19 mouse cellular contexts compared by ENCODE assay signal in the genomic region with DNA sequence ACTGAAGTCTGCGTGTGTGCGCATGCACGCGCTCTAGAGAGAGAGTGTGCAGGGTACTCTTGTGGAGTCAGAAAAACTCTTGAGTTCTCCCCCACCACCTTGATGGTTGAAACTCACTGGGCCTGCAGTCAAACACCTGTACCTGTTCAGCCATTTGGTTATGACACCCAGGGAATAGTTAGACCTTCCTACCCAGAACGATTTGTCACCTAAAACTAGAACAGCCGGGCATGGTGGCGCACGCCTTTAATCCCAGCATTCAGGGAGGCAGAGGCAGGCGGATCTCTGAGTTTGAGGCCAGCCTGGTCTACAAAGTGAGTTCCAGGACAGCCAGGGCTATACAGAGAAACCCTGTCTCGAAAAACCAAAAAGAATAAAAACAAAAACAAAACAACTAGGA. TPM values are rescaled to one million over a fixed set of nuclear protein-coding genes. Genes with fewer than 3 reads are reported as not detected.
A peak's percentile ranks its signal among the peaks of the same experiment; 100 is the strongest.
DNase-seq lines count a peak whose midpoint lies in the region; ATAC-seq and TF ChIP-seq lines count a peak whose summit lies in the region.
"Not testable (repeated sequence)": the region's sequence is repeated elsewhere in the genome, so short reads cannot be mapped to it uniquely, and the experiment has no call there.
"Had no signal": no experiment of that assay in that cellular context is flagged by ENCODE, and none has a peak within 500 bp of the region (broad histone marks: within the 10 kb centered on the region; RNA-seq: fewer than 3 reads in every experiment).

No protein-coding gene starts in this region.

- H3K9me3 ChIP-seq in CH12.LX (replicated peaks; ENCODE audit: low read length); embryonic facial prominence, embryonic 13.5 days; forebrain, embryonic 15.5 days; hindbrain, embryonic 13.5 days; limb, embryonic 12.5 days; midbrain, embryonic 10.5 days (replicated peaks); midbrain, embryonic 16.5 days (replicated peaks; ENCODE audit: control insufficient read depth, low read length, poor library complexity, severe bottlenecking); stomach, embryonic 14.5 days (ENCODE audit: control insufficient read depth, low read depth, low read length): not testable (repeated sequence)

- in situ Hi-C loops in CH12.LX (cut with MboI; ENCODE audit: low pct_ligation_motif_present, low pct_unique_long_range_greater_than_20kb, low sequenced_read_pairs), result loop anchor here (25.0 kb wide), 1 partner anchor 1026 kb away; no protein-coding TSS in a partner anchor

- dilution Hi-C loops in CH12.LX (cut with MboI; ENCODE audit: extremely low pct_ligation_motif_present, extremely low pct_unique_long_range_greater_than_20kb, low sequenced_read_pairs), result not testable (repeated sequence)

- peaks cover 29 to 53% of the 10 kb centered on the region in 2 experiments for H3K36me3 ChIP-seq in CH12.LX (replicated peaks in 1 of 2; ENCODE audit: control insufficient read depth in 1 of 2, insufficient read depth in 1 of 2, low read length in 1 of 2)
- peaks cover 51% of the 10 kb centered on the region for H3K36me3 ChIP-seq in embryonic facial prominence, embryonic 13.5 days
- H3K36me3 ChIP-seq in forebrain, embryonic 15.5 days, result peaks cover 44% of the 10 kb centered on the region
- H3K36me3 ChIP-seq in hindbrain, embryonic 13.5 days, result peaks cover 50% of the 10 kb centered on the region
- peaks cover 55% of the 10 kb centered on the region for H3K36me3 ChIP-seq in limb, embryonic 12.5 days
- H3K36me3 ChIP-seq in midbrain, embryonic 10.5 days, result peaks cover 60% of the 10 kb centered on the region
- peaks cover 20% of the 10 kb centered on the region for H3K36me3 ChIP-seq in midbrain, embryonic 16.5 days (ENCODE audit: control insufficient read depth, insufficient read depth, low read length)
- peaks cover 39% of the 10 kb centered on the region for H3K36me3 ChIP-seq in stomach, embryonic 14.5 days (ENCODE audit: control insufficient read depth, insufficient read depth, low read length)

- not testable (repeated sequence) for H3K4me3 ChIP-seq in CH12.LX (replicated peaks in 1 of 3; ENCODE audit: low read depth in 2 of 3, low read length in 2 of 3, poor library complexity in 1 of 3); embryonic facial prominence, embryonic 13.5 days; forebrain, embryonic 15.5 days; limb, embryonic 12.5 days (replicated peaks); midbrain, embryonic 16.5 days (ENCODE audit: low read depth, low read length); stomach, embryonic 14.5 days (ENCODE audit: low read depth, low read length)
- H3K4me3 ChIP-seq in hindbrain, embryonic 13.5 days, result peak overlapping the region; percentile 74
- H3K4me3 ChIP-seq in midbrain, embryonic 10.5 days, result peak overlapping the region; percentile 61; the same call in 1 of the 2 replicates

- not testable (repeated sequence) for H3K27me3 ChIP-seq in CH12.LX (replicated peaks); embryonic facial prominence, embryonic 13.5 days; forebrain, embryonic 15.5 days; hindbrain, embryonic 13.5 days; limb, embryonic 12.5 days; midbrain, embryonic 10.5 days (ENCODE audit: low read depth, poor library complexity, severe bottlenecking); midbrain, embryonic 16.5 days (ENCODE audit: control insufficient read depth, insufficient read depth, low read depth, low read length); stomach, embryonic 14.5 days (ENCODE audit: control insufficient read depth, insufficient read depth, low read length)

- WGBS in embryonic facial prominence, embryonic 13.5 days, result 97% methylated on average over 10 of the region's 10 CpGs
- 97% methylated on average over 10 of the region's 10 CpGs for WGBS in forebrain, embryonic 15.5 days
- WGBS in hindbrain, embryonic 13.5 days, result 97% methylated on average over 10 of the region's 10 CpGs
- WGBS in limb, embryonic 12.5 days, result 97% methylated on average over 10 of the region's 10 CpGs
- 98% methylated on average over 10 of the region's 10 CpGs for WGBS in midbrain, embryonic 10.5 days
- 97% methylated on average over 10 of the region's 10 CpGs for WGBS in midbrain, embryonic 16.5 days
- 95% methylated on average over 10 of the region's 10 CpGs for WGBS in stomach, embryonic 14.5 days

- H3K4me1 ChIP-seq in CH12.LX (ENCODE audit: control insufficient read depth in 1 of 2, insufficient read depth in 2 of 2), result peaks cover 9 to 42% of the 10 kb centered on the region in 2 experiments
- peaks cover 31% of the 10 kb centered on the region for H3K4me1 ChIP-seq in embryonic facial prominence, embryonic 13.5 days
- peaks cover 23% of the 10 kb centered on the region for H3K4me1 ChIP-seq in forebrain, embryonic 15.5 days
- H3K4me1 ChIP-seq in hindbrain, embryonic 13.5 days (replicated peaks), result peaks cover 42% of the 10 kb centered on the region
- H3K4me1 ChIP-seq in limb, embryonic 12.5 days (replicated peaks), result peaks cover 32% of the 10 kb centered on the region
- peaks cover 45% of the 10 kb centered on the region for H3K4me1 ChIP-seq in midbrain, embryonic 10.5 days
- not testable (repeated sequence) for H3K4me1 ChIP-seq in midbrain, embryonic 16.5 days (ENCODE audit: control insufficient read depth, insufficient read depth, low read length)
- peaks cover 15% of the 10 kb centered on the region for H3K4me1 ChIP-seq in stomach, embryonic 14.5 days (ENCODE audit: control insufficient read depth, insufficient read depth, low read length)

- H3K27ac ChIP-seq in CH12.LX (ENCODE audit: insufficient read depth, low read depth), result not testable (repeated sequence)
- peak overlapping the region; percentile 99; the same call in 1 of the 2 replicates for H3K27ac ChIP-seq in embryonic facial prominence, embryonic 13.5 days
- H3K27ac ChIP-seq in forebrain, embryonic 15.5 days (replicated peaks), result peak overlapping the region; percentile 98; the same call in 1 of the 2 replicates
- H3K27ac ChIP-seq in hindbrain, embryonic 13.5 days, result peak overlapping the region; percentile 99; the same call in 1 of the 2 replicates
- H3K27ac ChIP-seq in limb, embryonic 12.5 days, result 0 out of 2 replicates have a peak overlapping the region, but pooled peaks have one; percentile 98
- peak overlapping the region; percentile 98; the same call in 1 of the 2 replicates for H3K27ac ChIP-seq in midbrain, embryonic 10.5 days (replicated peaks)
- peak overlapping the region; percentile 0; the same call in 1 of the 2 replicates for H3K27ac ChIP-seq in midbrain, embryonic 16.5 days (ENCODE audit: low read length)
- H3K27ac ChIP-seq in stomach, embryonic 14.5 days (ENCODE audit: low read length), result 0 out of 2 replicates have a peak overlapping the region, but pooled peaks have one; percentile 21

- peaks cover 19% of the 10 kb centered on the region for H3K79me2 ChIP-seq in CH12.LX (replicated peaks; ENCODE audit: control insufficient read depth, extremely low read depth, insufficient read depth, poor library complexity, severe bottlenecking)

- TF ChIP-seq POLR2A in CH12.LX (IDR thresholded peaks at IDR 0.05; ENCODE audit: low read depth, low read length), result not testable (repeated sequence)

- H3K4me2 ChIP-seq in CH12.LX (ENCODE audit: insufficient read depth, low read depth, poor library complexity, severe bottlenecking); embryonic facial prominence, embryonic 13.5 days; limb, embryonic 12.5 days; stomach, embryonic 14.5 days (replicated peaks; ENCODE audit: low read depth, low read length): not testable (repeated sequence)
- peak overlapping the region; percentile 71; the same call in 1 of the 2 replicates for H3K4me2 ChIP-seq in forebrain, embryonic 15.5 days (replicated peaks)
- peak overlapping the region; percentile 81 for H3K4me2 ChIP-seq in hindbrain, embryonic 13.5 days
- peak overlapping the region; percentile 87 for H3K4me2 ChIP-seq in midbrain, embryonic 16.5 days (ENCODE audit: low read length)

- H3K9ac ChIP-seq in CH12.LX (ENCODE audit: insufficient read depth, low read depth); embryonic facial prominence, embryonic 13.5 days; forebrain, embryonic 15.5 days (replicated peaks); hindbrain, embryonic 13.5 days; limb, embryonic 12.5 days (replicated peaks); midbrain, embryonic 16.5 days (ENCODE audit: low read depth, low read length); stomach, embryonic 14.5 days (replicated peaks; ENCODE audit: low read depth, low read length): not testable (repeated sequence)

- TF ChIP-seq EP300 in CH12.LX (IDR thresholded peaks at IDR 0.05; ENCODE audit: low read length), result not testable (repeated sequence)

- TF ChIP-seq CTCF in CH12.LX (conservative IDR thresholded peaks at IDR 0.05 in 1 of 2, IDR thresholded peaks at IDR 0.05 in 1 of 2; ENCODE audit: low read depth in 2 of 2, low read length in 2 of 2), result not testable (repeated sequence)

- not testable (repeated sequence) for DNase-seq in CH12.LX (ENCODE audit: extremely low read depth); midbrain, embryonic 10.5 days (ENCODE audit: low spot score)

- TF ChIP-seq RAD21 in CH12.LX (IDR thresholded peaks at IDR 0.05; ENCODE audit: low read depth, low read length), result not testable (repeated sequence)

- not testable (repeated sequence) for ATAC-seq in embryonic facial prominence, embryonic 13.5 days (ENCODE audit: insufficient number of reproducible peaks, insufficient read depth, low FRiP score, low TSS enrichment, low read depth); forebrain, embryonic 15.5 days (replicated peaks); hindbrain, embryonic 13.5 days (ENCODE audit: low FRiP score); limb, embryonic 12.5 days (ENCODE audit: insufficient number of reproducible peaks, insufficient read depth, low FRiP score, low TSS enrichment, low read depth); midbrain, embryonic 16.5 days; stomach, embryonic 14.5 days (ENCODE audit: insufficient number of reproducible peaks, insufficient read depth, low FRiP score, low read depth)

RNA-seq across cellular contexts. Expression of a gene that starts 0.9 kb away (rescaled TPM):
- total RNA-seq in CH12.LX (2012; rRNA removed) (91.0 and 117 TPM in 2 replicates), CH12.LX (2014; rRNA removed) (27.9 and 30.9 TPM in 2 replicates)
- polyA plus RNA-seq in CH12.LX (2012; ENCODE audit: insufficient read length, low read depth), result 46.7 and 51.6 TPM in 2 replicates
- 52.6 and 53.3 TPM in 2 replicates for polyA plus RNA-seq in embryonic facial prominence, embryonic 13.5 days (2015; fragmentation: Nextera tagmentation; extraction: Ambion mirVana)
- 80.7 and 85.2 TPM in 2 replicates for polyA plus RNA-seq in forebrain, embryonic 15.5 days (2015; fragmentation: Nextera tagmentation; extraction: Ambion mirVana)
- polyA plus RNA-seq in hindbrain, embryonic 13.5 days (2015; fragmentation: Nextera tagmentation; extraction: Ambion mirVana), result 82.9 and 84.0 TPM in 2 replicates
- polyA plus RNA-seq in limb, embryonic 12.5 days (2016; fragmentation: Nextera tagmentation; extraction: Ambion mirVana), result 43.1 and 43.2 TPM in 2 replicates
- 55.2 and 63.4 TPM in 2 replicates for polyA plus RNA-seq in midbrain, embryonic 10.5 days (2016; fragmentation: Nextera tagmentation; extraction: Ambion mirVana)
- polyA plus RNA-seq in midbrain, embryonic 16.5 days (2015; fragmentation: Nextera tagmentation; extraction: Ambion mirVana), result 101 and 105 TPM in 2 replicates
- 42.5 and 43.0 TPM in 2 replicates for polyA plus RNA-seq in stomach, embryonic 14.5 days (2014; fragmentation: Nextera tagmentation; extraction: Ambion mirVana)

RNA-seq across cellular contexts. Expression of a gene that starts 2.7 kb away (rescaled TPM):
- total RNA-seq in CH12.LX (2012; rRNA removed), result 3.1 and 6.1 TPM in 2 replicates
- 0.55 and 0.56 TPM in 2 replicates for total RNA-seq in CH12.LX (2014; rRNA removed)
- polyA plus RNA-seq in CH12.LX (2012; ENCODE audit: insufficient read length, low read depth), result 8.1 and 10.3 TPM in 2 replicates
- 10.4 and 10.6 TPM in 2 replicates for polyA plus RNA-seq in embryonic facial prominence, embryonic 13.5 days (2015; fragmentation: Nextera tagmentation; extraction: Ambion mirVana)
- polyA plus RNA-seq in forebrain, embryonic 15.5 days (2015; fragmentation: Nextera tagmentation; extraction: Ambion mirVana), result 272 and 281 TPM in 2 replicates
- polyA plus RNA-seq in hindbrain, embryonic 13.5 days (2015; fragmentation: Nextera tagmentation; extraction: Ambion mirVana), result 346 and 374 TPM in 2 replicates
- polyA plus RNA-seq in limb, embryonic 12.5 days (2016; fragmentation: Nextera tagmentation; extraction: Ambion mirVana), result 10.7 and 12.0 TPM in 2 replicates
- 60.0 and 104 TPM in 2 replicates for polyA plus RNA-seq in midbrain, embryonic 10.5 days (2016; fragmentation: Nextera tagmentation; extraction: Ambion mirVana)
- polyA plus RNA-seq in midbrain, embryonic 16.5 days (2015; fragmentation: Nextera tagmentation; extraction: Ambion mirVana), result 477 and 539 TPM in 2 replicates
- polyA plus RNA-seq in stomach, embryonic 14.5 days (2014; fragmentation: Nextera tagmentation; extraction: Ambion mirVana), result 13.9 and 17.8 TPM in 2 replicates
- total RNA-seq: gastrocnemius, adult 18-20 months had no signal

RNA-seq across cellular contexts. Expression of a gene that starts 6.8 kb away (rescaled TPM):
- total RNA-seq in CH12.LX (2012; rRNA removed), result 0.25 and 0.67 TPM in 2 replicates
- 2.1 and 5.1 TPM in 2 replicates for total RNA-seq in CH12.LX (2014; rRNA removed)
- polyA plus RNA-seq in CH12.LX (2012; ENCODE audit: insufficient read length, low read depth), result 63.9 and 77.4 TPM in 2 replicates
- polyA plus RNA-seq in embryonic facial prominence, embryonic 13.5 days (2015; fragmentation: Nextera tagmentation; extraction: Ambion mirVana), result not detected in 2 replicates
- polyA plus RNA-seq in forebrain, embryonic 15.5 days (2015; fragmentation: Nextera tagmentation; extraction: Ambion mirVana), result not detected in 2 replicates
- not detected in 2 replicates for polyA plus RNA-seq in hindbrain, embryonic 13.5 days (2015; fragmentation: Nextera tagmentation; extraction: Ambion mirVana)
- not detected in 2 replicates for polyA plus RNA-seq in limb, embryonic 12.5 days (2016; fragmentation: Nextera tagmentation; extraction: Ambion mirVana)
- not detected in 2 replicates for polyA plus RNA-seq in midbrain, embryonic 10.5 days (2016; fragmentation: Nextera tagmentation; extraction: Ambion mirVana)
- not detected in 2 replicates for polyA plus RNA-seq in midbrain, embryonic 16.5 days (2015; fragmentation: Nextera tagmentation; extraction: Ambion mirVana)
- not detected in 2 replicates for polyA plus RNA-seq in stomach, embryonic 14.5 days (2014; fragmentation: Nextera tagmentation; extraction: Ambion mirVana)
- total RNA-seq: adrenal gland, postnatal 14 days; heart, postnatal 4 days; left cerebral cortex, postnatal 25 days had no signal
- polyA plus RNA-seq: CD4-positive, CD25-positive, alpha-beta regulatory T cell, adult 4 months; cerebellum, adult 2 months; embryonic facial prominence, embryonic 12.5 days; heart, embryonic 16.5 days; intestine, postnatal 0 days; kidney, embryonic 16.5 days; liver, postnatal 0 days had no signal

RNA-seq across cellular contexts. Expression of a gene that starts 14.2 kb away (rescaled TPM):
- total RNA-seq in CH12.LX (2012; rRNA removed) (0.13 and 0.17 TPM in 2 replicates), CH12.LX (2014; rRNA removed) (0.31 and 0.32 TPM in 2 replicates)
- polyA plus RNA-seq in CH12.LX (2012; ENCODE audit: insufficient read length, low read depth), result 0.41 and 0.61 TPM in 2 replicates
- 0.65 and 0.74 TPM in 2 replicates for polyA plus RNA-seq in embryonic facial prominence, embryonic 13.5 days (2015; fragmentation: Nextera tagmentation; extraction: Ambion mirVana)
- polyA plus RNA-seq in forebrain, embryonic 15.5 days (2015; fragmentation: Nextera tagmentation; extraction: Ambion mirVana), result 0.53 and 0.60 TPM in 2 replicates
- polyA plus RNA-seq in hindbrain, embryonic 13.5 days (2015; fragmentation: Nextera tagmentation; extraction: Ambion mirVana), result 1.0 and 1.3 TPM in 2 replicates
- polyA plus RNA-seq in limb, embryonic 12.5 days (2016; fragmentation: Nextera tagmentation; extraction: Ambion mirVana), result 0.24 and 0.58 TPM in 2 replicates
- polyA plus RNA-seq in midbrain, embryonic 10.5 days (2016; fragmentation: Nextera tagmentation; extraction: Ambion mirVana), result 0.57 TPM in 2 replicates
- polyA plus RNA-seq in midbrain, embryonic 16.5 days (2015; fragmentation: Nextera tagmentation; extraction: Ambion mirVana), result 0.62 and 0.92 TPM in 2 replicates
- polyA plus RNA-seq in stomach, embryonic 14.5 days (2014; fragmentation: Nextera tagmentation; extraction: Ambion mirVana), result 1.2 and 1.6 TPM in 2 replicates
- polyA plus RNA-seq: CD4-positive, CD25-positive, alpha-beta regulatory T cell, adult 4 months had no signal

RNA-seq across cellular contexts. Expression of a gene that starts 16.5 kb away (rescaled TPM):
- 44.3 and 44.8 TPM in 2 replicates for total RNA-seq in CH12.LX (2012; rRNA removed)
- 17.8 and 19.7 TPM in 2 replicates for total RNA-seq in CH12.LX (2014; rRNA removed)
- polyA plus RNA-seq in CH12.LX (2012; ENCODE audit: insufficient read length, low read depth), result 81.6 and 94.1 TPM in 2 replicates
- polyA plus RNA-seq in embryonic facial prominence, embryonic 13.5 days (2015; fragmentation: Nextera tagmentation; extraction: Ambion mirVana), result 7.4 and 7.6 TPM in 2 replicates
- polyA plus RNA-seq in forebrain, embryonic 15.5 days (2015; fragmentation: Nextera tagmentation; extraction: Ambion mirVana), result 5.9 and 6.1 TPM in 2 replicates
- polyA plus RNA-seq in hindbrain, embryonic 13.5 days (2015; fragmentation: Nextera tagmentation; extraction: Ambion mirVana), result 5.8 and 6.3 TPM in 2 replicates
- polyA plus RNA-seq in limb, embryonic 12.5 days (2016; fragmentation: Nextera tagmentation; extraction: Ambion mirVana), result 6.0 and 6.7 TPM in 2 replicates
- 4.3 and 4.4 TPM in 2 replicates for polyA plus RNA-seq in midbrain, embryonic 10.5 days (2016; fragmentation: Nextera tagmentation; extraction: Ambion mirVana)
- 5.3 and 6.2 TPM in 2 replicates for polyA plus RNA-seq in midbrain, embryonic 16.5 days (2015; fragmentation: Nextera tagmentation; extraction: Ambion mirVana)
- 10.0 and 10.1 TPM in 2 replicates for polyA plus RNA-seq in stomach, embryonic 14.5 days (2014; fragmentation: Nextera tagmentation; extraction: Ambion mirVana)

Comparison
In these comparisons a context has a peak if more than half of its experiments do, and no peak if none do; other contexts are left out.
1. RNA of a gene that starts 6.8 kb away (polyA plus RNA-seq): 63.9 to 77.4 TPM in CH12.LX; not detected in embryonic facial prominence, embryonic 13.5 days, not detected in forebrain, embryonic 15.5 days, not detected in hindbrain, embryonic 13.5 days, not detected in limb, embryonic 12.5 days, not detected in midbrain, embryonic 10.5 days, not detected in midbrain, embryonic 16.5 days and not detected in stomach, embryonic 14.5 days; every median in the first group is over 10 times any median in the second.